Mouse (Mus musculus): ENCODE data around the gene Sema3b. TPM values are rescaled to one million over a fixed set of nuclear protein-coding genes. Genes with fewer than 3 reads are reported as not detected.

The Sema3b gene
- 0.41 and 0.56 TPM in 2 replicates for polyA plus RNA-seq (2015; fragmentation: Nextera tagmentation; extraction: Ambion mirVana)

DNA sequence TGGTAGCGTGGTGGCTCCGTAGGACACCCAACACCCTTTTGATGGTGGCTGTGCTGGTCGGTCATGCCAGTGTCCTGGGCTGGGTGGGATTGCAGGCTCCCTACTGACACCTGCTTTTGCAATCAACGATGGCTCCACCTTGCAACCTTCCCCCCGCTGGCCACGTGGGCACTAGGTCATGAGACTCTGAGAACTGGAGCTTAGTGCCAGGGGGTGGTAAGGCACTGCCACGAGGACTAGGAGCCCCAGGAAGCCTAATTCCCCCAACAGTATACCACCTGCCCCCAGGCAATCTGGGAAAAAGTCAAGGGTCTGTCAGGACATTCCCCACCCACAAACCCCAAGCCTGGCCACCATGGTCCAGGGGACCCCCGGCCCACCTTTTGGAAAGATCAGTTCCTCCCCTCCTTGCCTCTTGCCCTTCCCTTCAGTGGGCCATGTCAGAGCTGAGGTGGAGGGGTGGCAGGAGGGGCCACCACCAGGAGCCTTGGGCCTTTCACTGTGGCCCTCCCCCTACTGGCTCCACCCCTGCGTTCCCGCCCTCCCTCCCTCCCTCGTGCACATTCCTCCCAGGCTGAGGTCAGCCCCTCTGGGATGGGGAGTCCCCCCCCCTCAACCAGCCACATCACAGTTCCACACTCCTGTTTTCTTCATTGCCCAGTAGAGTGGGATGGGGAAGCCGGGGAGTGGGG lies at the start of gene Sema3b:
Gene Sema3b (minus strand): TSS at position 489 of the 692 bp plus-strand sequence.
- DNase-seq (peak; percentile 52), ATAC-seq (no peak)
- Histone ChIP-seq H3K9me3 (ENCODE audit: low read length) (no peaks in the 10 kb centered on the region), H3K4me3 (ENCODE audit: low read depth, low read length) (no peak within 1 kb of the TSS), H3K27ac (ENCODE audit: low read depth) (peak within 1 kb of the TSS; percentile 6; the same call in 1 of the 2 replicates), H3K9ac (replicated peaks) (no peak within 1 kb of the TSS), H3K4me1 (ENCODE audit: insufficient read depth) (peaks cover 37% of the 10 kb centered on the region), H3K27me3 (ENCODE audit: insufficient read depth, low read length) (no peaks in the 10 kb centered on the region), H3K4me2 (ENCODE audit: low read depth, low read length) (no peak within 1 kb of the TSS; the same call in 1 of the 2 replicates), H3K36me3 (replicated peaks; ENCODE audit: insufficient read depth, low read length) (peaks cover 2% of the 10 kb centered on the region; the same call in 1 of the 2 replicates)
- TF ChIP-seq EP300 (IDR thresholded peaks at IDR 0.05; ENCODE audit: low read depth), result no peak
- no peak for TF ChIP-seq CTCF (IDR thresholded peaks at IDR 0.05; ENCODE audit: low read depth)
- 56% methylated on average over 12 of the region's 12 CpGs for WGBS (ENCODE audit: insufficient replicate concordance)

DNA sequence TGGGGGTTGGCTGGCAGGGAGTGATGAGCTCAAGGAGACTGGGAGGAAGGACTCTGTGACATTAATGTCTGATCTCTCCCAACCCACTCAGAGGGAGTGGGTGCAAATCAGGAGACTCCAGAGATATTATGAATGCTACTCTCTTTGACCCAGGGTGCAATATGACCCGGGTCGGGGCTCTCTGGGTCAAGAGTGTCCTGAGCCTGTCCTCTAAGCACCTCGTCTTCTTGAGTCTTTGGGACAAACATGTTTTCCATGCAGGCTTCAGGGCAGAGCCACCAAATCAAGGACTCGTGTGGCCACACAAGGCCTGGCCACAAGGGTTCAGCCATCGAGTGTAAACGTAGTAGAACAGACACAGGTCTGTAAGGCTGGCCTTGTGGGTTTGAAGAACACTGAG lies 49.1 kb upstream of the Sema3b start:
- TF ChIP-seq CTCF (IDR thresholded peaks at IDR 0.05; ENCODE audit: low read depth) (no peak), EP300 (IDR thresholded peaks at IDR 0.05; ENCODE audit: low read depth) (no peak)
- Histone ChIP-seq H3K27me3 (ENCODE audit: insufficient read depth, low read length) (no peaks in the 10 kb centered on the region), H3K27ac (ENCODE audit: low read depth) (no peak overlapping the region), H3K4me2 (ENCODE audit: low read depth, low read length) (no peak overlapping the region), H3K9ac (replicated peaks) (no peak overlapping the region), H3K36me3 (replicated peaks; ENCODE audit: insufficient read depth, low read length) (peaks cover 16% of the 10 kb centered on the region), H3K4me1 (ENCODE audit: insufficient read depth) (peaks cover 5% of the 10 kb centered on the region), H3K9me3 (ENCODE audit: low read length) (no peaks in the 10 kb centered on the region), H3K4me3 (ENCODE audit: low read depth, low read length) (no peak overlapping the region)
- 75% methylated on average over 6 of the region's 6 CpGs for WGBS (ENCODE audit: insufficient replicate concordance)
- no peak for DNase-seq
- no peak for ATAC-seq

DNA sequence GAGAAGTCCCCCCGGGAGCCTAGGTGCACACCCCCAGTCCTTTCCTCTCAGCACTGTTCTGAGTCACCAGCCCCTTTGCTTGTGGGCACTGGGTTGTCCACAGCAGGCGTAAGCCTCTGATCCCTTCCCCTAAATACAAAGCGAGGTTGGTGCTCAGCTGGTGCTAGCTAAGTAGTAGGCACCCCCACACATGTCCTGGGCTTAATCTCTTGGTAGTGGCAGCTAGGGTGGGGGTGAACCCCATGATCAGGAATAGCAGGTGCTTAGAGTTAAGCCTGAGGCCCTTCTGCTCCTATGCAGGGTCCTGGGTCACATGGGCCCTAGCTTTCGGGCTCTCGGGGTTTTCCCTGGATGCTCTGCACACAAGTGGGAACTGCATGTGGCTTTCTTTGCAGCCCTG lies 48.1 kb upstream of the Sema3b start:
- Histone ChIP-seq H3K36me3 (replicated peaks; ENCODE audit: insufficient read depth, low read length) (peaks cover 17% of the 10 kb centered on the region), H3K4me1 (ENCODE audit: insufficient read depth) (peaks cover 3% of the 10 kb centered on the region; the same call in 1 of the 2 replicates), H3K9me3 (ENCODE audit: low read length) (no peaks in the 10 kb centered on the region), H3K4me2 (ENCODE audit: low read depth, low read length) (no peak overlapping the region), H3K27me3 (ENCODE audit: insufficient read depth, low read length) (no peaks in the 10 kb centered on the region), H3K27ac (ENCODE audit: low read depth) (no peak overlapping the region), H3K9ac (replicated peaks) (no peak overlapping the region), H3K4me3 (ENCODE audit: low read depth, low read length) (no peak overlapping the region)
- WGBS (ENCODE audit: insufficient replicate concordance), result 75% methylated on average over 5 of the region's 5 CpGs
- TF ChIP-seq CTCF (IDR thresholded peaks at IDR 0.05; ENCODE audit: low read depth) (no peak), EP300 (IDR thresholded peaks at IDR 0.05; ENCODE audit: low read depth) (no peak)
- ATAC-seq, result no peak
- DNase-seq, result no peak

DNA sequence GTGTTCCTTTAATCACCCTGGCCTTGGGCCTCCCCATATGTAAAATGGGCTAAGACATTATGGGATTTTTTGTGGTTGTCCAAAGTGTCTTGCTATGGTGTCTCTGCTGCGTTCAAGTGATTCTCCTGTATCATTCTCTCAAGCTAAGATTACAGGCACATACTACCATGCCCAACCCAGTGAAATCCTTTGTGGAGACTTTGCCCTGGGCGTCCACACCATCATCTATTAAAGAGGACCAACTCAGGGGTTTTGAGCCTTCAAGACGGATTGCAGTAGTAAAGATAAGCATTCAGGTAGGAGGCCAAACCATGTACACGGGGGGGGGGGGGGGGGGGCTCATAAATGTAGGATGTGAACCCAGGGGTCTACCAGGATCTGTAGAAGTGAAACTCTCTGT lies 45.6 kb upstream of the Sema3b start:
- Histone ChIP-seq H3K27me3 (ENCODE audit: insufficient read depth, low read length) (no peaks in the 10 kb centered on the region), H3K9me3 (ENCODE audit: low read length) (no peaks in the 10 kb centered on the region), H3K9ac (replicated peaks) (no peak overlapping the region), H3K4me3 (ENCODE audit: low read depth, low read length) (no peak overlapping the region), H3K36me3 (replicated peaks; ENCODE audit: insufficient read depth, low read length) (peaks cover 26% of the 10 kb centered on the region), H3K4me2 (ENCODE audit: low read depth, low read length) (no peak overlapping the region), H3K4me1 (ENCODE audit: insufficient read depth) (peaks cover 3% of the 10 kb centered on the region; the same call in 1 of the 2 replicates), H3K27ac (ENCODE audit: low read depth) (0 out of 2 replicates have a peak overlapping the region, but pooled peaks have one; percentile 78)
- 74% methylated on average over 4 of the region's 4 CpGs for WGBS (ENCODE audit: insufficient replicate concordance)
- DNase-seq (no peak), ATAC-seq (no peak)
- TF ChIP-seq CTCF (IDR thresholded peaks at IDR 0.05; ENCODE audit: low read depth) (no peak), EP300 (IDR thresholded peaks at IDR 0.05; ENCODE audit: low read depth) (no peak)

DNA sequence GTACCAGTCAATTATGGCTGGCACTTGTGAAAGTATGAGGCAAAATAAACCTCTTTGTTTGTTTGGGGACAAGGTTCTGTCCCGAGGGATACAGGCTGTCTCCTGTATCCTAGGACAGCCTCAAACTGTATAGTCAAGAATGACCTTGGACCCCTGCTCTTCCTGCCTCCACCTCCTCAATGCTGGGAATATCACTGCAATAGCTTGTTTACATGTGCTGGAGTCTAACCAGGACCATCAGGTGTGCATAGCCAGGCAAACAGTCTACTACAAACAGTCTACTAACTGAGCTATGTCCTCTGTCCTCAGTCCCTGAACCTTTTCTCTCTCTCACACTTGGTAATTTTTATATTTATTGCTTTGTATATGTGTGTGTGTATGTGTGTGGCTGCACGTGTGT lies 44.4 kb upstream of the Sema3b start:
- peaks cover 26% of the 10 kb centered on the region for H3K36me3 ChIP-seq (replicated peaks; ENCODE audit: insufficient read depth, low read length)
- peak; percentile 72 for ATAC-seq
- no peak overlapping the region for H3K4me2 ChIP-seq (ENCODE audit: low read depth, low read length)

DNA sequence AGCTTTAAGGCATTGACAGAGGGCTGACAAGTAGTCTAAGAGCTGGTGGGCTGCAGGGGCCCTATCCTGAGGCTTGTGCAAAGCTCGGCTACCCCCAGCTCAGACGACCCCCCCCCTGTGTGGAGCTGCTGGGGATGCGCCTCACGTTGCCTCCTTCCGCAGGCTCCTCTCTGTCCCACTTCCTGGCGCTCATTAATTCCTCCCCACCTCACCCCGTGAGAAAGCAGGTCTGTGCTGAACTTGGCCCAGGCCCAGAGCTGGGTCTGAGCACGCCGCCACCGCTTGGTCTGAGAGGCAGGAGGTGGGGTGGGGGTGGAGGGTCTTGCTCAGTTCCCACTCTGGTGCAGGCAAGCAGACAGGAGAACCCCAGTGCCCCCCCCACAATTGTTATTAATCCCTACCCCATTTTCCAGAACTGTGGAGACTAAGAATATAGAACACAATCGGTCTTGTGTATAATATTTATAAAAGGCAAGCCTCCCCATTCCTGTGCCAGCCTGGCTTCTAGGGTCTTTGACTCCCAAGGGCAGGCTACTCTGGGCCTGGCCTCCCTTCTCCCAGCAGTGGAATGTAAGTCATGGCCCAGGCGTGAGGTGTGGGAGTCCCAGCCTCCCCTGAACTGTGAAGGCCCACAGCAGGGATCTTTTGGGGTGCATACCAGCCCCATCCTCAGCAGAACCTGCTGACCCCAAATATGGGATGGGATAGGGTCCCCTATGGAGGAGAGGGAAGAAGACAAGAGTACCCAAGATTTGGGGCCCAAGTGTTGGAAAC lies 41.9 kb upstream of the Sema3b start:
- H3K27me3 ChIP-seq (ENCODE audit: insufficient read depth, low read length), result no peaks in the 10 kb centered on the region
- H3K4me1 ChIP-seq (ENCODE audit: insufficient read depth), result no peaks in the 10 kb centered on the region
- WGBS (ENCODE audit: insufficient replicate concordance), result 58% methylated on average over 12 of the region's 12 CpGs
- ATAC-seq, result no peak
- no peak for TF ChIP-seq EP300 (IDR thresholded peaks at IDR 0.05; ENCODE audit: low read depth)
- no peak for TF ChIP-seq CTCF (IDR thresholded peaks at IDR 0.05; ENCODE audit: low read depth)
- H3K4me2 ChIP-seq (ENCODE audit: low read depth, low read length), result no peak overlapping the region
- H3K27ac ChIP-seq (ENCODE audit: low read depth), result peak overlapping the region; percentile 16; the same call in 1 of the 2 replicates
- no peak for DNase-seq
- H3K4me3 ChIP-seq (ENCODE audit: low read depth, low read length), result no peak overlapping the region
- peaks cover 16% of the 10 kb centered on the region; the same call in 1 of the 2 replicates for H3K36me3 ChIP-seq (replicated peaks; ENCODE audit: insufficient read depth, low read length)
- H3K9me3 ChIP-seq (ENCODE audit: low read length), result no peaks in the 10 kb centered on the region
- H3K9ac ChIP-seq (replicated peaks), result no peak overlapping the region

More for the DNA sequence above, 44.4 kb upstream of the Sema3b start:
- 57% methylated on average over 2 of the region's 2 CpGs for WGBS (ENCODE audit: insufficient replicate concordance)
- Histone ChIP-seq H3K9ac (replicated peaks) (no peak overlapping the region), H3K4me3 (ENCODE audit: low read depth, low read length) (no peak overlapping the region), H3K4me1 (ENCODE audit: insufficient read depth) (0 out of 2 replicates have a peak, but pooled peaks cover 3% of the 10 kb centered on the region), H3K27ac (ENCODE audit: low read depth) (peak overlapping the region; percentile 78), H3K9me3 (ENCODE audit: low read length) (no peaks in the 10 kb centered on the region), H3K27me3 (ENCODE audit: insufficient read depth, low read length) (no peaks in the 10 kb centered on the region)
- DNase-seq, result no peak
- TF ChIP-seq EP300 (IDR thresholded peaks at IDR 0.05; ENCODE audit: low read depth) (peak; percentile 77), CTCF (IDR thresholded peaks at IDR 0.05; ENCODE audit: low read depth) (no peak)
